Mouse (Mus musculus) MEL (cell line): Measurements from ENCODE around the gene Atp6ap2. TPM values are rescaled to one million over a fixed set of nuclear protein-coding genes. Genes with fewer than 3 reads are reported as not detected.
A peak's percentile ranks its signal among the peaks of the same experiment; 100 is the strongest.
"Not testable (repeated sequence)": the region's sequence is repeated elsewhere in the genome, so short reads cannot be mapped to it uniquely, and the experiment has no call there.

ENCODE experiments used
- DNase-seq: peaks from one replicate; pipeline ENCODE4 v3.0.0; 2011; ENCODE audit warnings: low read depth, low spot score
- H3K27ac ChIP-seq: 2 replicates; pipeline ENCODE4 v1.5.1; 2012; ENCODE audit warnings: low read depth, mild to moderate bottlenecking, control low read depth, low read length, moderate library complexity; ENCODE audit not compliant: control insufficient read depth
- H3K27me3 ChIP-seq, 2 experiments: fragments of 150-350 bp in 1 of 2; sonication (generic) in 1 of 2; 2 replicates each; pipeline ENCODE4 v1.6.1; 2012; ENCODE audit warnings: low read length in 2 of 2, mild to moderate bottlenecking in 2 of 2, improper control_type of control experiment in 1 of 2, moderate library complexity in 1 of 2; ENCODE audit not compliant: insufficient read depth in 2 of 2, control insufficient read depth in 1 of 2
- H3K36me3 ChIP-seq, 2 experiments: 2 replicates each; pipeline ENCODE4 v1.6.1; 2012 to 2014; ENCODE audit warnings: low read length in 2 of 2, improper control_type of control experiment in 1 of 2, inconsistent platforms in 1 of 2, mild to moderate bottlenecking in 1 of 2; ENCODE audit not compliant: insufficient read depth in 2 of 2, control insufficient read depth in 1 of 2
- H3K4me1 ChIP-seq, 2 experiments: fragments of 150-350 bp in 1 of 2; sonication (generic) in 1 of 2; 2 replicates each; pipeline ENCODE4 v1.6.1; 2012; ENCODE audit warnings: low read length in 2 of 2, improper control_type of control experiment in 1 of 2, mild to moderate bottlenecking in 1 of 2; ENCODE audit not compliant: insufficient read depth in 2 of 2, control insufficient read depth in 1 of 2
- H3K4me3 ChIP-seq, 2 experiments: fragments of 150-350 bp in 1 of 2; sonication (generic) in 1 of 2; 2 replicates each; pipeline ENCODE4 v1.5.1; 2012; ENCODE audit warnings: low read depth in 2 of 2, low read length in 2 of 2, mild to moderate bottlenecking in 2 of 2, moderate library complexity in 2 of 2, control low read depth in 1 of 2, improper control_type of control experiment in 1 of 2; ENCODE audit not compliant: control insufficient read depth in 1 of 2, insufficient read depth in 1 of 2
- H3K79me2 ChIP-seq: 2 replicates; pipeline ENCODE4 v1.6.1; 2012; ENCODE audit warnings: mild to moderate bottlenecking, low read length, moderate library complexity; ENCODE audit not compliant: control insufficient read depth, poor library complexity, insufficient read depth
- H3K9ac ChIP-seq: 2 replicates; pipeline ENCODE4 v1.6.1; 2012; ENCODE audit warnings: low read depth, mild to moderate bottlenecking, control low read depth, low read length, moderate library complexity; ENCODE audit not compliant: control insufficient read depth, poor library complexity, severe bottlenecking
- H3K9me3 ChIP-seq: fragments of 150-350 bp; sonication (generic); replicated peaks from 2 replicates; pipeline ENCODE4 v1.6.1; 2012; ENCODE audit warnings: mild to moderate bottlenecking, low read length, improper control_type of control experiment, moderate library complexity; ENCODE audit not compliant: insufficient read depth
- BHLHE40 ChIP-seq: IDR thresholded peaks from 2 replicates; pipeline ENCODE4 v1.6.1; 2012; ENCODE audit warnings: low read depth, mild to moderate bottlenecking, inconsistent platforms, low read length, improper control_type of control experiment, borderline replicate concordance
- ELF1 ChIP-seq: IDR thresholded peaks from 2 replicates; pipeline ENCODE4 v1.6.1; 2014; ENCODE audit warnings: low read depth, mild to moderate bottlenecking, inconsistent platforms, low read length, improper control_type of control experiment, moderate library complexity
- GATA1 ChIP-seq: IDR thresholded peaks from 2 replicates; pipeline ENCODE4 v1.6.1; 2011; ENCODE audit warnings: low read depth, low read length, improper control_type of control experiment
- MXI1 ChIP-seq: IDR thresholded peaks from 2 replicates; pipeline ENCODE4 v1.6.1; 2011; ENCODE audit warnings: mild to moderate bottlenecking, low read depth, low read length, improper control_type of control experiment
- MYC ChIP-seq: IDR thresholded peaks from 2 replicates; pipeline ENCODE4 v1.6.1; 2011; ENCODE audit warnings: low read depth, mild to moderate bottlenecking, low read length, improper control_type of control experiment, moderate library complexity
- POLR2AphosphoS2 ChIP-seq: IDR thresholded peaks from 2 replicates; pipeline ENCODE4 v1.6.1; 2011; ENCODE audit warnings: low read length, improper control_type of control experiment
- RCOR1 ChIP-seq: IDR thresholded peaks from 2 replicates; pipeline ENCODE4 v1.6.1; 2012; ENCODE audit warnings: low read depth, mild to moderate bottlenecking, inconsistent platforms, low read length, improper control_type of control experiment
- SMC3 ChIP-seq: IDR thresholded peaks from 2 replicates; pipeline ENCODE4 v1.6.1; 2011; ENCODE audit warnings: low read depth, low read length, improper control_type of control experiment
- TBP ChIP-seq: IDR thresholded peaks from 2 replicates; pipeline ENCODE4 v1.8.0; 2011; ENCODE audit warnings: low read depth, low read length, improper control_type of control experiment
- TCF12 ChIP-seq: IDR thresholded peaks from 2 replicates; pipeline ENCODE4 v1.6.1; 2014; ENCODE audit warnings: low read depth, mild to moderate bottlenecking, inconsistent platforms, low read length, improper control_type of control experiment, moderate library complexity
- USF2 ChIP-seq, 2 experiments: IDR thresholded peaks; 2 replicates each; pipeline ENCODE4 v1.6.1; 2011 to 2012; ENCODE audit warnings: improper control_type of control experiment in 2 of 2, low read length in 2 of 2, borderline replicate concordance in 1 of 2, inconsistent platforms in 1 of 2, low read depth in 1 of 2, mild to moderate bottlenecking in 1 of 2; ENCODE audit not compliant: insufficient read depth in 1 of 2
- polyA plus RNA-seq, 2 experiments: library from polyadenylated mRNA; stranded (reverse) in 1 of 2; unstranded in 1 of 2; fragments of >175 nt in 1 of 2; fragments of >200 nt in 1 of 2; gene quantifications; 2 replicates each; pipeline versions ENCODE4 v1.2.1 to v1.2.4; 2012; ENCODE audit warnings: low replicate concordance in 2 of 2, low read depth in 1 of 2; ENCODE audit not compliant: insufficient read length in 2 of 2, insufficient read depth in 1 of 2, missing spikeins in 1 of 2
- total RNA-seq: library from RNA; depleted of rRNA; stranded (reverse); fragments of 300-350 nt; gene quantifications from 2 replicates; pipeline ENCODE4 v1.2.3, GENCODE M21; 2012

Gene Atp6ap2
- total and polyA plus RNA-seq, 3 experiments = 47.6 to 323 (median 56.4) TPM

DNA sequence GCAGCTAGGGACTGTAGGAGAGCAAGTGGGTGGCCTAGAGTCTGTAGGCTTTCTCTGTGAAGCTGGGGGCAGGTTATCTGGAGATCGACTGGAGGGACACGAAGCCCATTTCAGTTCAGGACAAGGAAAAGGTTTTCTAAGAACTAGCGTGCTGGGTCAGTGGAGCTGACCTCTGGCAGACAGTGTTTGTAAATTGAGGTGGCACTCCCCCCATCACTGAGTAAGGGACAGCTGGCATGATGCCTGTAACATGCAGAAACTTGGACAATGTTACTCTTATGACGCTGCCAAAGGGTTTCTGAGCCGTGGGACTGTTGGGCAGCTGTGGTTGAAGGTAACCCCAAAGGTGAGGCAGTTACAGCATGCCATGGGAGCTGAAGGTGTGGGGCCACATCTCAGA lies 4.4 kb downstream of the Atp6ap2 start:
- DNase-seq = no peak
- H3K9me3 ChIP-seq = no peaks in the 10 kb centered on the region
- no peaks in the 10 kb centered on the region for H3K27me3 ChIP-seq
- H3K4me3 ChIP-seq = no peak overlapping the region
- peaks cover 1 to 10% of the 10 kb centered on the region in 2 experiments; a peak in 3 of 4 replicates for H3K36me3 ChIP-seq
- no peak overlapping the region for H3K9ac ChIP-seq
- no peak overlapping the region for H3K27ac ChIP-seq
- TF ChIP-seq TCF12 = no peak
- H3K4me1 ChIP-seq = peaks cover 4 to 11% of the 10 kb centered on the region in 2 experiments
- H3K79me2 ChIP-seq = peaks cover 24% of the 10 kb centered on the region

DNA sequence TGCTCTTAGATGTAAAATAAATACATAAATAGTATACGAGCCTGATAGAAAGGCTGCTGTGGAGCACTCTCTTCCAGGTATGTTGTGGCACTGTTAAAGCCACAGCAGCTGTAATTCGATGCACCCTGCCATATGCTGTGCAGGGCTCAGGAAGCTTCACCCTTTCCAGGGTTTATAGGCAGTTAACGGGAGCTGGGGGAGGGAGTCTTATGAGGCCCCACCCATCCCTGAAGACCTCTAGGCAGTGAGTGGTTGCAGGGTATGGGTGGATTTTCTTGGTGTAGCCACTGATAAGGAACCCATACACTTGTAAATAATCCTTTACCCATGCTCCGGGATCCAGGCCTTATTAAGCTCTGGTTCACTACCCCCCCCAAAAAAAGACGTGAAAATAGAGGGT lies 6.2 kb downstream of the Atp6ap2 start:
- no peak for DNase-seq
- peaks cover 13% of the 10 kb centered on the region for H3K79me2 ChIP-seq
- no peaks in the 10 kb centered on the region for H3K27me3 ChIP-seq
- no peak for TF ChIP-seq USF2 (IDR thresholded peaks at IDR 0.05; ENCODE audit: borderline replicate concordance in 1 of 2, insufficient read depth in 1 of 2, low read depth in 1 of 2, low read length in 2 of 2)
- no peak for TF ChIP-seq GATA1
- no peak for TF ChIP-seq MYC
- TF ChIP-seq ELF1 = no peak
- TF ChIP-seq SMC3 = no peak
- no peak for TF ChIP-seq MXI1
- TF ChIP-seq POLR2AphosphoS2 = no peak
- TF ChIP-seq BHLHE40 = no peak
- TF ChIP-seq TBP = no peak
- no peak for TF ChIP-seq RCOR1
- no peak overlapping the region for H3K27ac ChIP-seq
- peaks cover 4 to 8% of the 10 kb centered on the region in 2 experiments for H3K36me3 ChIP-seq
- H3K9me3 ChIP-seq = no peaks in the 10 kb centered on the region
- H3K9ac ChIP-seq = no peak overlapping the region
- no peak overlapping the region for H3K4me3 ChIP-seq
- H3K4me1 ChIP-seq = peaks cover 0 to 7% of the 10 kb centered on the region in 2 experiments; a peak in 2 of 4 replicates

DNA sequence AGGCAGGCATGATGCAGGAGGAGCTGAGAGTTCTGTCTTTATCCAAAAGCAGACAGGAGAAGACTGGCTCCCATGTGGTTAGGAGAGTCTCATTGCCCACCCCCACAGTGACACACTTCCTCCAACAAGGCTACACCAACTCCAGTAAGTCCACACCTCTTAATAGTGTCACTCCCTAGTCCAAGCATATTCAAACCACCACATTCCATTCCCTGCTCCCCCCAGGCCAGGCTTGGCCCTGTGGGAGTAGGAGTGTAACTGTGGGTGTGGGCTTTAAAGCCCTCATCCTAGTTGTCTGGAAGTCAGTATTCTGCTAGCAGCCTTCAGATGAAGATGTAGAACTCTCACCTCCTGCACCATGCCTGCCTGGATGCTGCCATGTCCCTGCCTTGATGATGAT lies 22.9 kb downstream of the Atp6ap2 start:
- not testable (repeated sequence) for H3K27ac ChIP-seq, H3K27me3 ChIP-seq, H3K9me3 ChIP-seq, H3K79me2 ChIP-seq, H3K9ac ChIP-seq, H3K4me3 ChIP-seq
- H3K4me1 ChIP-seq = peaks cover 16 to 22% of the 10 kb centered on the region in 2 experiments
- DNase-seq = peak; percentile 14
- H3K36me3 ChIP-seq = peaks cover 12 to 27% of the 10 kb centered on the region in 2 experiments
